Mouse (Mus musculus) A20 (cell line): ENCODE data around the gene Itpa.

ENCODE experiments used
- DNase-seq: peaks from one replicate; pipeline ENCODE4 v3.0.0-alpha.2; 2011; ENCODE audit warnings: low read depth, low spot score

The Itpa gene

DNA sequence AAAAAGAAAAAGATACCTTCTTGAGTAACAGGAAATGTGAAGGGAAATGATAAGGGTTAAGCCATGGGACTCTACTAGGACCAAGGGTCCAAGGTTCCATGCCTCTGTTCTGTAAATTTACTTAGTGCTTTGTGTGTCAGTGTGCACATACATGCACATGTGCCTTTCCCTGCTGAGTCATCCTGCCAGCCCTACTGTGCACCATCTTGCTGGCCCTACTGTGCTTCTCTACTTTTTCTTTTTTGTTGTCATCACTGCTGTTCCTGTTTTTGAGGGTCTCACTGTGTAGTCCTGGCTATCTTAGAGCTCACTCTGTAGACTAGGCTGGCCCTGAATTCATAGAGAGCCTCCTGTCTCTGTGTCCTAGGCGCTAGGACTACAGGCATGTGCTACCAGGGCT, 60.3 kb downstream of the Itpa start:
- no peak for DNase-seq

DNA sequence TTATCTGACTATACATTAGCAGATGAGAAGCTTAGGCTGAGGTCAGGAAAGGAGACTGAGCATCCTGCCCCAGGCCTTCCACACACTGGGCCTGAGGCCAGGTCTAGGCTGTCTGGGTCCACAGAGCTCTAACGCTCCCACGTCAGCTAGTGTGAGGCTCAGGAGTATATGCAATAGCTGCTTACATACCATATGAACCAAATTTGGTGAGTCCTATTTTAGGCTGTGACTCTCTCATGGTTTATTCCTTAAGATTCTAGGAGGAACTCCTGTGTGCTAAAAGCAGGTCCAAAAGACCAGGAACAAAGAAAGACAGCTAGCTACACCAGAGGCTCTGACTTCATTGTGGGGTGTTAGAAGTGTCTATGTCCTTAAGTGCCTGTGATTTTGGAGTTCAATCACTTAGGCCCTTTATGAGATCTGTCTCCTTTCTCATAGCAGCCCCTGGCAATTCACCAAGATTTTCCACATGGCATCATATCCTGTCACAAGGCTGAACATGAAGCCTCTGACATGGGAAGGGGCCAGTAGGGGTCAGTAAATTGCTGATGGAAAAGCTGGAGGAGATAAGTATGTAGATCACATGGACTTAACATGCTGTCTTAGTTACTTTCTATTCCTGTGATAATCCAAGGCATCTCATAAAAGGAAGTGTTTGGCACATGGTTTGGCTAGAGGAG, 61.6 kb downstream of the Itpa start:
- DNase-seq, result no peak

DNA sequence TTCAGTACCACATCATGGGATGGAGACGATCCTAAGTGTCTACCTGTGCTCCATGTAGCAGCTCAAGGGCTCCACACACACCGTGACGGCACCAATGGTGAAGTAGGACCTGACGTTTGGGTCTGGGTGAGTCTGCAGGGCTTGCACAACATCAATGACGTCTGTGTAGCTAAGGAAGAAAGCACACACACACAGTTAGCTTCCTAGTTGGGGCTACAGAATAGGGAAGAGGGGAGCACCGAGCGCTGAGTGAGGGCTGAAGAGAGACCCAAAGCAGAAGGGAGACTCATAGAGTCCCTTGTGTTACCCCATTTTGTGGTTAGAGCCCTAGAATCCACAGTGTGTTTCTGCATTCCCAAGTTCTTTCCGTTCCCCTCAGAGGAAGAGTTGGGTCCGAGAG, 63.3 kb downstream of the Itpa start:
- no peak for DNase-seq
